Mouse (Mus musculus): ENCODE results near the gene Gm13288. TPM values are rescaled to one million over a fixed set of nuclear protein-coding genes. Genes with fewer than 3 reads are reported as not detected.

The Gm13288 gene
- polyA plus RNA-seq, 1 experiment from 2014 or later: not detected

Other genes with a start within 250 kb of the Gm13288 start
- gene Ifna15, start 247.3 kb upstream of the Gm13288 start, polyA plus RNA-seq (2015; fragmentation: Nextera tagmentation; extraction: Ambion mirVana): not detected in 2 replicates
- not detected in 2 replicates for gene Ifna14, start 233.7 kb upstream of the Gm13288 start, polyA plus RNA-seq (2015; fragmentation: Nextera tagmentation; extraction: Ambion mirVana)
- gene Ifna9, start 213.1 kb upstream of the Gm13288 start, polyA plus RNA-seq (2015; fragmentation: Nextera tagmentation; extraction: Ambion mirVana): not detected in 2 replicates
- not detected in 2 replicates for gene Ifna12, start 202.2 kb upstream of the Gm13288 start, polyA plus RNA-seq (2015; fragmentation: Nextera tagmentation; extraction: Ambion mirVana)
- not detected in 2 replicates for gene C87499, start 171.1 kb upstream of the Gm13288 start, polyA plus RNA-seq (2015; fragmentation: Nextera tagmentation; extraction: Ambion mirVana)
- gene Ifna13, start 161.1 kb upstream of the Gm13288 start, polyA plus RNA-seq (2015; fragmentation: Nextera tagmentation; extraction: Ambion mirVana): not detected in 2 replicates
- gene Ifna16, start 128.6 kb upstream of the Gm13288 start, polyA plus RNA-seq (2015; fragmentation: Nextera tagmentation; extraction: Ambion mirVana): not detected in 2 replicates
- not detected in 2 replicates for gene Ifna2, start 121.6 kb upstream of the Gm13288 start, polyA plus RNA-seq (2015; fragmentation: Nextera tagmentation; extraction: Ambion mirVana)
- gene Ifnab, start 114.2 kb upstream of the Gm13288 start, polyA plus RNA-seq (2015; fragmentation: Nextera tagmentation; extraction: Ambion mirVana): not detected in 2 replicates
- gene Gm26566, start 83.7 kb upstream of the Gm13288 start, polyA plus RNA-seq (2015; fragmentation: Nextera tagmentation; extraction: Ambion mirVana): 1.1 and 2.1 TPM in 2 replicates
- 120 and 125 TPM in 2 replicates for gene Klhl9, start 83.1 kb upstream of the Gm13288 start, polyA plus RNA-seq (2015; fragmentation: Nextera tagmentation; extraction: Ambion mirVana)
- not detected in 2 replicates for gene Gm13271, start 50.7 kb upstream of the Gm13288 start, polyA plus RNA-seq (2015; fragmentation: Nextera tagmentation; extraction: Ambion mirVana)
- 0.17 TPM in 1 of 2 replicates, not detected in the other for gene Gm13283, start 45.4 kb upstream of the Gm13288 start, polyA plus RNA-seq (2015; fragmentation: Nextera tagmentation; extraction: Ambion mirVana)
- not detected in 2 replicates for gene Gm13290, start 31.7 kb upstream of the Gm13288 start, polyA plus RNA-seq (2015; fragmentation: Nextera tagmentation; extraction: Ambion mirVana)
- gene Gm13289, start 28.6 kb upstream of the Gm13288 start, polyA plus RNA-seq (2015; fragmentation: Nextera tagmentation; extraction: Ambion mirVana): not detected in 2 replicates
- not detected in 2 replicates for gene Gm13272, start 25.7 kb upstream of the Gm13288 start, polyA plus RNA-seq (2015; fragmentation: Nextera tagmentation; extraction: Ambion mirVana)
- gene Ifnz, start 23.4 kb upstream of the Gm13288 start, polyA plus RNA-seq (2015; fragmentation: Nextera tagmentation; extraction: Ambion mirVana): 0.18 TPM in 1 of 2 replicates, not detected in the other
- not detected in 2 replicates for gene Gm13276, start 19.8 kb upstream of the Gm13288 start, polyA plus RNA-seq (2015; fragmentation: Nextera tagmentation; extraction: Ambion mirVana)
- gene Gm13277, start 16.9 kb upstream of the Gm13288 start, polyA plus RNA-seq (2015; fragmentation: Nextera tagmentation; extraction: Ambion mirVana): not detected in 2 replicates
- gene Gm13278, start 14.0 kb upstream of the Gm13288 start, polyA plus RNA-seq (2015; fragmentation: Nextera tagmentation; extraction: Ambion mirVana): not detected in 2 replicates
- gene Gm13275, start 11.0 kb upstream of the Gm13288 start, polyA plus RNA-seq (2015; fragmentation: Nextera tagmentation; extraction: Ambion mirVana): not detected in 2 replicates
- not detected in 2 replicates for gene Gm13279, start 8.1 kb upstream of the Gm13288 start, polyA plus RNA-seq (2015; fragmentation: Nextera tagmentation; extraction: Ambion mirVana)
- 0.43 TPM in 1 of 2 replicates, not detected in the other for gene Gm13285, start 5.9 kb upstream of the Gm13288 start, polyA plus RNA-seq (2015; fragmentation: Nextera tagmentation; extraction: Ambion mirVana)
- not detected in 2 replicates for gene Gm13287, start 2.3 kb upstream of the Gm13288 start, polyA plus RNA-seq (2015; fragmentation: Nextera tagmentation; extraction: Ambion mirVana)
- not detected in 2 replicates for gene Ifna7, start 10.7 kb downstream of the Gm13288 start, polyA plus RNA-seq (2015; fragmentation: Nextera tagmentation; extraction: Ambion mirVana)
- not detected in 2 replicates for gene Ifna11, start 14.4 kb downstream of the Gm13288 start, polyA plus RNA-seq (2015; fragmentation: Nextera tagmentation; extraction: Ambion mirVana)
- not detected in 2 replicates for gene Ifna6, start 21.9 kb downstream of the Gm13288 start, polyA plus RNA-seq (2015; fragmentation: Nextera tagmentation; extraction: Ambion mirVana)
- not detected in 2 replicates for gene Ifna5, start 30.0 kb downstream of the Gm13288 start, polyA plus RNA-seq (2015; fragmentation: Nextera tagmentation; extraction: Ambion mirVana)
- gene Ifna4, start 36.3 kb downstream of the Gm13288 start, polyA plus RNA-seq (2015; fragmentation: Nextera tagmentation; extraction: Ambion mirVana): not detected in 2 replicates
- not detected in 2 replicates for gene Ifna1, start 44.6 kb downstream of the Gm13288 start, polyA plus RNA-seq (2015; fragmentation: Nextera tagmentation; extraction: Ambion mirVana)
- gene Ifne, start 74.7 kb downstream of the Gm13288 start, polyA plus RNA-seq (2015; fragmentation: Nextera tagmentation; extraction: Ambion mirVana): not detected in 2 replicates